Mouse (Mus musculus) C2C12 (cell line): ENCODE measurements around the gene Fndc1.

Experiments
- CEBPB ChIP-seq: IDR thresholded peaks from one replicate; pipeline ENCODE4 v1.6.1; 2011; ENCODE audit warnings: low read depth, mild to moderate bottlenecking, control low read depth, moderate library complexity
- CTCF ChIP-seq: IDR thresholded peaks from one replicate; pipeline ENCODE4 v1.5.1; 2011; ENCODE audit not compliant: control insufficient read depth, insufficient read depth, insufficient read length
- FOSL1 ChIP-seq: IDR thresholded peaks from one replicate; pipeline ENCODE4 v1.8.0; 2011; ENCODE audit warnings: mild to moderate bottlenecking, low read length; ENCODE audit not compliant: poor library complexity, insufficient read depth, severe bottlenecking
- MAX ChIP-seq: IDR thresholded peaks from one replicate; pipeline ENCODE4 v1.6.1; 2011; ENCODE audit warnings: mild to moderate bottlenecking, control low read depth
- MYOD1 ChIP-seq: IDR thresholded peaks from one replicate; pipeline ENCODE4 v1.6.1; 2011; ENCODE audit warnings: low read depth; ENCODE audit not compliant: control insufficient read depth, insufficient read length
- MYOG ChIP-seq: IDR thresholded peaks from one replicate; pipeline ENCODE4 v1.6.1; 2011; ENCODE audit not compliant: control insufficient read depth, insufficient read length; ENCODE audit errors: extremely low read depth
- USF1 ChIP-seq: IDR thresholded peaks from one replicate; pipeline ENCODE4 v1.6.1; 2011; ENCODE audit warnings: low read depth, mild to moderate bottlenecking, control low read depth, moderate library complexity

- TF ChIP-seq CTCF, result no peak
- TF ChIP-seq MAX, result no peak
- no peak for TF ChIP-seq USF1
- no peak for TF ChIP-seq MYOG
- TF ChIP-seq MYOD1, result no peak
- no peak for TF ChIP-seq CEBPB
- no peak for TF ChIP-seq FOSL1
Measured at GRCm38 (mm10) chr17:7874776-7875531, 47.9 kb upstream of the Fndc1 start.
